Mouse (Mus musculus): ENCODE results near the gene Lrrc2.

- TF ChIP-seq CTCF (IDR thresholded peaks at IDR 0.05; ENCODE audit: insufficient read depth, low read length), result no peak
- no peak for TF ChIP-seq POLR2A (IDR thresholded peaks at IDR 0.05; ENCODE audit: borderline replicate concordance, extremely low read depth, low read depth, low read length)
These were observed 42.7 kb upstream of the Lrrc2 start for GRCm38 (mm10) chr9:110908631-110909016.
